Mouse (Mus musculus) monocyte, adult 59 days (primary cell): Measurements from ENCODE around the gene Cldn7. TPM values are rescaled to one million over a fixed set of nuclear protein-coding genes. Genes with fewer than 3 reads are reported as not detected.

Source experiments
- total RNA-seq, 2 experiments: library from RNA; stranded (reverse); gene quantifications; one replicate each; pipeline ENCODE4 v1.2.4; 2023

Gene Cldn7
- total RNA-seq = not detected

GRCm38 (mm10) chr11:69964650-69965270 lies at the start of gene Cldn7:
Gene Cldn7, plus strand, starts transcription at chr11:69964779.

GRCm38 (mm10) chr11:69921114-69922011 lies 43.2 kb upstream of the Cldn7 start, which contains the start of gene Eif5a:
Gene Eif5a, minus strand, starts transcription at chr11:69921958.

GRCm38 (mm10) chr11:69935137-69935879 lies 29.3 kb upstream of the Cldn7 start, which contains the start of gene Ybx2:
Gene Ybx2, plus strand, starts transcription at chr11:69935796.

GRCm38 (mm10) chr11:69948066-69948762 lies 16.4 kb upstream of the Cldn7 start, which contains the start of gene Slc2a4:
Gene Slc2a4, minus strand, starts transcription at chr11:69948188.

GRCm38 (mm10) chr11:69981141-69981762 lies 16.7 kb downstream of the Cldn7 start, which contains the start of gene Ctdnep1:
Gene Ctdnep1, plus strand, starts transcription at chr11:69981156.

GRCm38 (mm10) chr11:69982225-69982624 lies 17.6 kb downstream of the Cldn7 start, which contains the start of gene Elp5:
Gene Elp5, minus strand, starts transcription at chr11:69982517.

GRCm38 (mm10) chr11:69990850-69991691 lies 26.5 kb downstream of the Cldn7 start, which contains the start of gene Gabarap:
Gene Gabarap, plus strand, starts transcription at chr11:69991143.

GRCm38 (mm10) chr11:69995391-69995960 lies 30.9 kb downstream of the Cldn7 start, which contains the start of gene Phf23:
Gene Phf23, plus strand, starts transcription at chr11:69995777.

GRCm38 (mm10) chr11:70000396-70000898 lies 35.9 kb downstream of the Cldn7 start, which contains the start of gene Dvl2:
Gene Dvl2, plus strand, starts transcription at chr11:70000595.

GRCm38 (mm10) chr11:70014880-70015558 lies 50.4 kb downstream of the Cldn7 start, which contains the start of gene Acadvl:
Gene Acadvl, minus strand, starts transcription at chr11:70015411.

GRCm38 (mm10) chr11:70016669-70017068 lies 52.1 kb downstream of the Cldn7 start, which contains the start of gene Dlg4:
Gene Dlg4, plus strand, starts transcription at chr11:70016942.

Other genes with a start within 250 kb of the Cldn7 start
- gene Polr2a, start 206.1 kb upstream of the Cldn7 start, total RNA-seq = 100 to 1,000 TPM; 114 to 142 TPM
- gene Slc35g3, start 202.8 kb upstream of the Cldn7 start, total RNA-seq = not detected
- gene Zbtb4, start 198.9 kb upstream of the Cldn7 start, total RNA-seq = 10 to 100 TPM; 16.0 to 20.0 TPM
- gene Chrnb1, start 168.8 kb upstream of the Cldn7 start, total RNA-seq = under 1 TPM; 0.45 to 0.49 TPM
- 1 to 10 TPM in 1 of 2 experiments, under 1 TPM in 1; 0.76 to 1.3 TPM for gene Fgf11, start 162.9 kb upstream of the Cldn7 start, total RNA-seq
- not detected for gene Tmem102, start 159.2 kb upstream of the Cldn7 start, total RNA-seq
- not detected for gene Gm39566, start 149.5 kb upstream of the Cldn7 start, total RNA-seq
- gene Spem2, start 146.3 kb upstream of the Cldn7 start, total RNA-seq = not detected
- gene Spem1, start 142.6 kb upstream of the Cldn7 start, total RNA-seq = not detected
- gene Nlgn2, start 127.0 kb upstream of the Cldn7 start, total RNA-seq = 1 to 10 TPM; 1.9 to 2.6 TPM
- 100 to 1,000 TPM; 100 to 117 TPM for gene Tmem256, start 126.3 kb upstream of the Cldn7 start, total RNA-seq
- gene Plscr3, start 118.4 kb upstream of the Cldn7 start, total RNA-seq = 10 to 100 TPM; 39.8 to 43.6 TPM
- not detected for gene Tnk1, start 106.0 kb upstream of the Cldn7 start, total RNA-seq
- gene Tmem95, start 86.8 kb upstream of the Cldn7 start, total RNA-seq = not detected
- gene Kctd11, start 83.4 kb upstream of the Cldn7 start, total RNA-seq = 1 to 10 TPM; 6.0 TPM
- 10 to 100 TPM; 10.4 to 12.2 TPM for gene Acap1, start 69.2 kb upstream of the Cldn7 start, total RNA-seq
- under 1 TPM; 0.31 to 0.49 TPM for gene 2810408A11Rik, start 63.8 kb upstream of the Cldn7 start, total RNA-seq
- 10 to 100 TPM; 30.0 to 30.4 TPM for gene Neurl4, start 63.7 kb upstream of the Cldn7 start, total RNA-seq
- gene Gps2, start 50.9 kb upstream of the Cldn7 start, total RNA-seq = 100 to 1,000 TPM; 110 to 112 TPM
- gene Eif5a, start 42.8 kb upstream of the Cldn7 start, total RNA-seq = 100 to 1,000 TPM; 407 to 410 TPM
- gene Ybx2, start 29.0 kb upstream of the Cldn7 start, total RNA-seq = 1 to 10 TPM in 1 of 2 experiments, not detected in 1; 1.6 TPM
- not detected for gene Slc2a4, start 16.6 kb upstream of the Cldn7 start, total RNA-seq
- 100 to 1,000 TPM; 107 to 143 TPM for gene Ctdnep1, start 16.4 kb downstream of the Cldn7 start, total RNA-seq
- gene Elp5, start 17.7 kb downstream of the Cldn7 start, total RNA-seq = 10 to 100 TPM; 44.3 to 49.5 TPM
- gene Gabarap, start 26.4 kb downstream of the Cldn7 start, total RNA-seq = 100 to 1,000 TPM; 469 to 485 TPM
- 10 to 100 TPM; 64.3 to 77.5 TPM for gene Phf23, start 31.0 kb downstream of the Cldn7 start, total RNA-seq
- 10 to 100 TPM; 30.2 to 33.6 TPM for gene Dvl2, start 35.8 kb downstream of the Cldn7 start, total RNA-seq
- gene Acadvl, start 50.6 kb downstream of the Cldn7 start, total RNA-seq = 10 to 100 TPM; 43.9 to 56.5 TPM
- 10 to 100 TPM; 11.0 to 19.4 TPM for gene Dlg4, start 52.2 kb downstream of the Cldn7 start, total RNA-seq
- not detected for gene Asgr1, start 89.3 kb downstream of the Cldn7 start, total RNA-seq
- 1 to 10 TPM; 3.7 to 3.8 TPM for gene Asgr2, start 127.9 kb downstream of the Cldn7 start, total RNA-seq
- 1 to 10 TPM; 7.0 to 7.1 TPM for gene Mgl2, start 165.6 kb downstream of the Cldn7 start, total RNA-seq
- 10 to 100 TPM; 57.0 to 63.9 TPM for gene Clec10a, start 191.4 kb downstream of the Cldn7 start, total RNA-seq
- not detected for gene Slc16a11, start 248.0 kb downstream of the Cldn7 start, total RNA-seq